Mouse (Mus musculus) brown adipose tissue, adult 24 weeks (tissue): ENCODE data around the gene Vangl1. TPM values are rescaled to one million over a fixed set of nuclear protein-coding genes. Genes with fewer than 3 reads are reported as not detected.
"Not testable (repeated sequence)": the region's sequence is repeated elsewhere in the genome, so short reads cannot be mapped to it uniquely, and the experiment has no call there.

Experiments used
- H3K27ac ChIP-seq: fragments of 200-500 bp; replicated peaks from 2 replicates; pipeline ENCODE4 v1.5.1; 2012; ENCODE audit warnings: low read depth, mild to moderate bottlenecking, low read length
- H3K4me1 ChIP-seq: fragments of 200-500 bp; 2 replicates; pipeline ENCODE4 v1.6.1; 2012; ENCODE audit warnings: low read length, mixed read lengths; ENCODE audit not compliant: control insufficient read depth, insufficient read depth, insufficient read length
- H3K4me3 ChIP-seq: fragments of 200-500 bp; 2 replicates; pipeline ENCODE4 v1.5.1; 2012; ENCODE audit warnings: low read depth, mild to moderate bottlenecking, low read length, moderate library complexity; ENCODE audit not compliant: insufficient read depth
- polyA plus RNA-seq: library from polyadenylated mRNA; stranded (reverse); fragments of >200 nt; gene quantifications from 2 replicates; pipeline ENCODE4 v1.2.4, GENCODE M21; 2012; ENCODE audit not compliant: missing spikeins, insufficient read depth, insufficient read length

Gene Vangl1
- polyA plus RNA-seq, 1 experiment = 8.8 TPM

- no peaks in the 10 kb centered on the region for H3K4me1 ChIP-seq
- H3K27ac ChIP-seq = no peak overlapping the region
- H3K4me3 ChIP-seq = no peak overlapping the region
Observed at GRCm38 (mm10) chr3:102167555-102168210, 36.8 kb downstream of the Vangl1 start.

- H3K27ac ChIP-seq = no peak overlapping the region
- H3K4me3 ChIP-seq = no peak overlapping the region
- H3K4me1 ChIP-seq = no peaks in the 10 kb centered on the region
Observed at GRCm38 (mm10) chr3:102166794-102167193, 37.7 kb downstream of the Vangl1 start.

- Histone ChIP-seq H3K27ac (no peak overlapping the region), H3K4me1 (no peaks in the 10 kb centered on the region), H3K4me3 (no peak overlapping the region)
Observed at GRCm38 (mm10) chr3:102166287-102166620, 38.2 kb downstream of the Vangl1 start.

GRCm38 (mm10) chr3:102165536-102166286 is 38.8 kb downstream of the Vangl1 start:
- H3K27ac ChIP-seq = no peak overlapping the region
- no peaks in the 10 kb centered on the region for H3K4me1 ChIP-seq

GRCm38 (mm10) chr3:102164911-102165310 is 39.6 kb downstream of the Vangl1 start:
- Histone ChIP-seq H3K4me1 (no peaks in the 10 kb centered on the region), H3K27ac (no peak overlapping the region)

More at GRCm38 (mm10) chr3:102165536-102166286, 38.8 kb downstream of the Vangl1 start:
- no peak overlapping the region for H3K4me3 ChIP-seq

GRCm38 (mm10) chr3:102163861-102164260 is 40.6 kb downstream of the Vangl1 start:
- H3K27ac ChIP-seq, H3K4me1 ChIP-seq: not testable (repeated sequence)

More at GRCm38 (mm10) chr3:102164911-102165310, 39.6 kb downstream of the Vangl1 start:
- no peak overlapping the region for H3K4me3 ChIP-seq

GRCm38 (mm10) chr3:102159423-102160325 is 44.8 kb downstream of the Vangl1 start:
- Histone ChIP-seq H3K27ac (no peak overlapping the region), H3K4me1 (no peaks in the 10 kb centered on the region), H3K4me3 (no peak overlapping the region)

More at GRCm38 (mm10) chr3:102163861-102164260, 40.6 kb downstream of the Vangl1 start:
- H3K4me3 ChIP-seq = not testable (repeated sequence)

GRCm38 (mm10) chr3:102158759-102159422 is 45.6 kb downstream of the Vangl1 start:
- H3K4me1 ChIP-seq = no peaks in the 10 kb centered on the region
- no peak overlapping the region for H3K27ac ChIP-seq
- H3K4me3 ChIP-seq = no peak overlapping the region

- no peaks in the 10 kb centered on the region for H3K4me1 ChIP-seq
- H3K4me3 ChIP-seq = no peak overlapping the region
- no peak overlapping the region for H3K27ac ChIP-seq
Observed at GRCm38 (mm10) chr3:102157652-102158051, 46.8 kb downstream of the Vangl1 start.

GRCm38 (mm10) chr3:102156737-102157136 is 47.8 kb downstream of the Vangl1 start:
- Histone ChIP-seq H3K4me1 (no peaks in the 10 kb centered on the region), H3K4me3 (no peak overlapping the region), H3K27ac (no peak overlapping the region)

GRCm38 (mm10) chr3:102154107-102154506 is 50.4 kb downstream of the Vangl1 start:
- Histone ChIP-seq H3K4me1 (no peaks in the 10 kb centered on the region), H3K27ac (no peak overlapping the region), H3K4me3 (no peak overlapping the region)

GRCm38 (mm10) chr3:102152872-102153271 is 51.6 kb downstream of the Vangl1 start:
- Histone ChIP-seq H3K4me1 (no peaks in the 10 kb centered on the region), H3K4me3 (no peak overlapping the region), H3K27ac (no peak overlapping the region)

- Histone ChIP-seq H3K4me1 (no peaks in the 10 kb centered on the region), H3K27ac (no peak overlapping the region), H3K4me3 (no peak overlapping the region)
Observed at GRCm38 (mm10) chr3:102152471-102152870, 52.0 kb downstream of the Vangl1 start.

GRCm38 (mm10) chr3:102151850-102152249 is 52.6 kb downstream of the Vangl1 start:
- Histone ChIP-seq H3K4me3 (no peak overlapping the region), H3K4me1 (no peaks in the 10 kb centered on the region), H3K27ac (no peak overlapping the region)

- Histone ChIP-seq H3K27ac (no peak overlapping the region), H3K4me3 (no peak overlapping the region), H3K4me1 (no peaks in the 10 kb centered on the region; the same call in 1 of the 2 replicates)
Observed at GRCm38 (mm10) chr3:102149941-102150340, 54.6 kb downstream of the Vangl1 start.
